17 mouse cellular contexts compared by ENCODE assay signal in genomic region chr11:120554834-120555233, GRCm38 (mm10). TPM values are rescaled to one million over a fixed set of nuclear protein-coding genes. Genes with fewer than 3 reads are reported as not detected.
A peak's percentile ranks its signal among the peaks of the same experiment; 100 is the strongest.
DNase-seq lines count a peak whose midpoint lies in the region; ATAC-seq lines count a peak whose summit lies in the region.
"Had no signal": no experiment of that assay in that cellular context is flagged by ENCODE, and none has a peak within 500 bp of the region (broad histone marks: within the 10 kb centered on the region; RNA-seq: fewer than 3 reads in every experiment).

No protein-coding gene starts in this region.

- H3K4me2 ChIP-seq in liver, embryonic 16.5 days (ENCODE audit: low read depth, low read length), result no peak overlapping the region
- H3K4me2 ChIP-seq in liver, embryonic 12.5 days, result no peak overlapping the region
- H3K4me2 ChIP-seq in heart, embryonic 12.5 days, result no peak overlapping the region
- H3K4me2 ChIP-seq in neural tube, embryonic 15.5 days, result no peak overlapping the region
- H3K4me2 ChIP-seq: limb, embryonic 12.5 days had no signal

- H3K27me3 ChIP-seq in liver, embryonic 16.5 days (ENCODE audit: control insufficient read depth, insufficient read depth, low read depth, low read length), result no peaks in the 10 kb centered on the region
- H3K27me3 ChIP-seq in liver, embryonic 12.5 days (replicated peaks), result no peaks in the 10 kb centered on the region
- H3K27me3 ChIP-seq in heart, embryonic 12.5 days (replicated peaks), result no peaks in the 10 kb centered on the region
- no peaks in the 10 kb centered on the region for H3K27me3 ChIP-seq in neural tube, embryonic 15.5 days (replicated peaks)
- H3K27me3 ChIP-seq: limb, embryonic 12.5 days had no signal

- H3K4me1 ChIP-seq in liver, embryonic 16.5 days (ENCODE audit: control insufficient read depth, low read depth, low read length), result peaks cover 4% of the 10 kb centered on the region
- peaks cover 12% of the 10 kb centered on the region for H3K4me1 ChIP-seq in liver, embryonic 12.5 days
- peaks cover 22% of the 10 kb centered on the region for H3K4me1 ChIP-seq in heart, embryonic 12.5 days (replicated peaks)
- H3K4me1 ChIP-seq in neural tube, embryonic 15.5 days, result peaks cover 12% of the 10 kb centered on the region

- DNase-seq in adrenal gland, adult 8-10 months, result peak; percentile 67
- DNase-seq in yolk sac, embryonic 10.5 days (ENCODE audit: low spot score), result peak; percentile 79
- DNase-seq in left cerebral cortex, adult 11 months (ENCODE audit: low spot score), result no peak
- DNase-seq: cerebellum, postnatal 36 days; gastrocnemius, postnatal 36 days; lung, postnatal 36 days; retina, postnatal 1 day had no signal

- 55% methylated on average over 7 of the region's 7 CpGs for WGBS in liver, embryonic 16.5 days (ENCODE audit: insufficient replicate concordance)
- 59% methylated on average over 7 of the region's 7 CpGs for WGBS in liver, embryonic 12.5 days (ENCODE audit: insufficient replicate concordance)
- WGBS in heart, embryonic 12.5 days, result 33% methylated on average over 7 of the region's 7 CpGs
- 88% methylated on average over 7 of the region's 7 CpGs for WGBS in neural tube, embryonic 15.5 days

- no peaks in the 10 kb centered on the region for H3K9me3 ChIP-seq in liver, embryonic 16.5 days (replicated peaks; ENCODE audit: control insufficient read depth, low read length)
- H3K9me3 ChIP-seq in liver, embryonic 12.5 days (replicated peaks), result no peaks in the 10 kb centered on the region
- H3K9me3 ChIP-seq in heart, embryonic 12.5 days (replicated peaks), result peaks cover 4% of the 10 kb centered on the region; the same call in 1 of the 2 replicates
- H3K9me3 ChIP-seq in neural tube, embryonic 15.5 days (replicated peaks), result no peaks in the 10 kb centered on the region; the same call in 1 of the 2 replicates
- H3K9me3 ChIP-seq: G1E had no signal

- no peak overlapping the region for H3K4me3 ChIP-seq in liver, embryonic 16.5 days (ENCODE audit: low read depth, low read length)
- no peak overlapping the region for H3K4me3 ChIP-seq in liver, embryonic 12.5 days
- no peak overlapping the region for H3K4me3 ChIP-seq in heart, embryonic 12.5 days
- H3K4me3 ChIP-seq in neural tube, embryonic 15.5 days (replicated peaks), result no peak overlapping the region
- H3K4me3 ChIP-seq: forebrain, embryonic 10.5 days; limb, embryonic 12.5 days had no signal

- H3K36me3 ChIP-seq in liver, embryonic 16.5 days (ENCODE audit: control insufficient read depth, insufficient read depth), result no peaks in the 10 kb centered on the region
- peaks cover 11% of the 10 kb centered on the region for H3K36me3 ChIP-seq in liver, embryonic 12.5 days
- peaks cover 12% of the 10 kb centered on the region for H3K36me3 ChIP-seq in heart, embryonic 12.5 days
- peaks cover 12% of the 10 kb centered on the region for H3K36me3 ChIP-seq in neural tube, embryonic 15.5 days

- no peak overlapping the region for H3K27ac ChIP-seq in liver, embryonic 16.5 days (ENCODE audit: low read length)
- no peak overlapping the region for H3K27ac ChIP-seq in liver, embryonic 12.5 days
- peak overlapping the region; percentile 2; the same call in 1 of the 2 replicates for H3K27ac ChIP-seq in heart, embryonic 12.5 days (ENCODE audit: poor library complexity, severe bottlenecking)
- no peak overlapping the region for H3K27ac ChIP-seq in neural tube, embryonic 15.5 days (replicated peaks)
- H3K27ac ChIP-seq: forebrain, embryonic 10.5 days; limb, embryonic 12.5 days had no signal

- ATAC-seq in liver, embryonic 16.5 days (ENCODE audit: low read depth), result peak; percentile 38; the same call in 1 of the 2 replicates
- ATAC-seq in liver, embryonic 12.5 days, result no peak
- ATAC-seq in heart, embryonic 12.5 days (ENCODE audit: insufficient number of reproducible peaks, low FRiP score), result no peak
- ATAC-seq in neural tube, embryonic 15.5 days (ENCODE audit: low FRiP score), result no peak
- ATAC-seq: inflammation-experienced regulatory T-cells, adult 6 months had no signal

- no peak overlapping the region for H3K9ac ChIP-seq in liver, embryonic 16.5 days (ENCODE audit: low read depth, low read length)
- H3K9ac ChIP-seq in liver, embryonic 12.5 days, result no peak overlapping the region
- H3K9ac ChIP-seq in heart, embryonic 12.5 days, result no peak overlapping the region
- H3K9ac ChIP-seq in neural tube, embryonic 15.5 days (replicated peaks), result no peak overlapping the region
- H3K9ac ChIP-seq: limb, embryonic 12.5 days had no signal

RNA-seq across cellular contexts. Expression of gene Ppp1r27, which starts 3.9 kb away (rescaled TPM):
- 0.20 and 1.2 TPM in 2 replicates for polyA plus RNA-seq in liver, embryonic 16.5 days (2015; fragmentation: Nextera tagmentation; extraction: Ambion mirVana)
- not detected in 2 replicates for polyA plus RNA-seq in liver, embryonic 12.5 days (2016; fragmentation: Nextera tagmentation; extraction: Ambion mirVana)
- total RNA-seq in adrenal gland, adult 8-10 months (2022), result 1 to 10 TPM in 3 of 4 experiments, under 1 TPM in 1; 0.78 to 2.8 (median 1.2) TPM
- not detected in 2 replicates for polyA plus RNA-seq in heart, embryonic 12.5 days (2016; fragmentation: Nextera tagmentation; extraction: Ambion mirVana)
- polyA plus RNA-seq in neural tube, embryonic 15.5 days (2015; fragmentation: Nextera tagmentation; extraction: Ambion mirVana), result 0.69 and 14.1 TPM in 2 replicates
- total RNA-seq: G1E; layer of hippocampus, adult 8-10 months had no signal
- polyA plus RNA-seq: brain, embryonic 14.5 days; forebrain, embryonic 10.5 days; G1E; inflammation-experienced regulatory T-cells, adult 6 months; limb, embryonic 12.5 days had no signal

RNA-seq across cellular contexts. Expression of gene Mcrip1, which starts 5.3 kb away (rescaled TPM):
- polyA plus RNA-seq in liver, embryonic 16.5 days (2015; fragmentation: Nextera tagmentation; extraction: Ambion mirVana), result 38.5 and 39.1 TPM in 2 replicates
- polyA plus RNA-seq in liver, embryonic 12.5 days (2016; fragmentation: Nextera tagmentation; extraction: Ambion mirVana), result 60.4 and 61.8 TPM in 2 replicates
- total RNA-seq in adrenal gland, adult 8-10 months (2022), result 10 to 100 TPM; 62.9 to 67.8 (median 65.3) TPM
- polyA plus RNA-seq in heart, embryonic 12.5 days (2016; fragmentation: Nextera tagmentation; extraction: Ambion mirVana), result 126 and 130 TPM in 2 replicates
- 229 and 235 TPM in 2 replicates for polyA plus RNA-seq in neural tube, embryonic 15.5 days (2015; fragmentation: Nextera tagmentation; extraction: Ambion mirVana)

RNA-seq across cellular contexts. Expression of gene P4hb, which starts 18.2 kb away (rescaled TPM):
- 793 and 897 TPM in 2 replicates for polyA plus RNA-seq in liver, embryonic 16.5 days (2015; fragmentation: Nextera tagmentation; extraction: Ambion mirVana)
- 443 and 468 TPM in 2 replicates for polyA plus RNA-seq in liver, embryonic 12.5 days (2016; fragmentation: Nextera tagmentation; extraction: Ambion mirVana)
- 100 to 1,000 TPM; 439 to 580 (median 550) TPM for total RNA-seq in adrenal gland, adult 8-10 months (2022)
- polyA plus RNA-seq in heart, embryonic 12.5 days (2016; fragmentation: Nextera tagmentation; extraction: Ambion mirVana), result 478 and 480 TPM in 2 replicates
- polyA plus RNA-seq in neural tube, embryonic 15.5 days (2015; fragmentation: Nextera tagmentation; extraction: Ambion mirVana), result 282 and 351 TPM in 2 replicates

RNA-seq across cellular contexts. Expression of gene Gcgr, which starts 24.3 kb away (rescaled TPM):
- polyA plus RNA-seq in liver, embryonic 16.5 days (2015; fragmentation: Nextera tagmentation; extraction: Ambion mirVana), result 18.7 and 20.7 TPM in 2 replicates
- 8.5 and 9.6 TPM in 2 replicates for polyA plus RNA-seq in liver, embryonic 12.5 days (2016; fragmentation: Nextera tagmentation; extraction: Ambion mirVana)
- 1 to 10 TPM in 3 of 4 experiments, under 1 TPM in 1; 0.87 to 4.0 (median 2.3) TPM for total RNA-seq in adrenal gland, adult 8-10 months (2022)
- 1.2 and 1.4 TPM in 2 replicates for polyA plus RNA-seq in heart, embryonic 12.5 days (2016; fragmentation: Nextera tagmentation; extraction: Ambion mirVana)
- polyA plus RNA-seq in neural tube, embryonic 15.5 days (2015; fragmentation: Nextera tagmentation; extraction: Ambion mirVana), result 0.26 and 0.41 TPM in 2 replicates
- total RNA-seq: G1E had no signal
- polyA plus RNA-seq: G1E; inflammation-experienced regulatory T-cells, adult 6 months had no signal

RNA-seq across cellular contexts. Expression of gene Arhgdia, which starts 26.6 kb away (rescaled TPM):
- polyA plus RNA-seq in liver, embryonic 16.5 days (2015; fragmentation: Nextera tagmentation; extraction: Ambion mirVana), result 201 and 205 TPM in 2 replicates
- 337 and 356 TPM in 2 replicates for polyA plus RNA-seq in liver, embryonic 12.5 days (2016; fragmentation: Nextera tagmentation; extraction: Ambion mirVana)
- total RNA-seq in adrenal gland, adult 8-10 months (2022), result 100 to 1,000 TPM; 356 to 389 (median 365) TPM
- 422 and 442 TPM in 2 replicates for polyA plus RNA-seq in heart, embryonic 12.5 days (2016; fragmentation: Nextera tagmentation; extraction: Ambion mirVana)
- polyA plus RNA-seq in neural tube, embryonic 15.5 days (2015; fragmentation: Nextera tagmentation; extraction: Ambion mirVana), result 488 and 542 TPM in 2 replicates
